Mouse (Mus musculus): ENCODE results near the gene Krtap3-1. TPM values are rescaled to one million over a fixed set of nuclear protein-coding genes. Genes with fewer than 3 reads are reported as not detected.

Krtap3-1 gene
- total and polyA plus RNA-seq, 2 experiments from 2014 or later: not detected

GRCm38 (mm10) chr11:99562580-99562979 is 3.9 kb downstream of the Krtap3-1 start:
- DNase-seq (ENCODE audit: low spot score) (no peak), ATAC-seq (no peak)
- TF ChIP-seq CTCF (IDR thresholded peaks at IDR 0.05; ENCODE audit: low read depth): no peak
- H3K27ac ChIP-seq: no peak overlapping the region
- no peaks in the 10 kb centered on the region for H3K9me3 ChIP-seq (ENCODE audit: low read length)
- H3K36me3 ChIP-seq (ENCODE audit: insufficient read depth, low read length): no peaks in the 10 kb centered on the region
- H3K9ac ChIP-seq (replicated peaks; ENCODE audit: low read length): no peak overlapping the region
- H3K27me3 ChIP-seq (ENCODE audit: insufficient read depth, low read length): no peaks in the 10 kb centered on the region
- H3K4me1 ChIP-seq (ENCODE audit: insufficient read depth, low read length): no peaks in the 10 kb centered on the region
- H3K4me2 ChIP-seq (ENCODE audit: low read depth, low read length): no peak overlapping the region
- WGBS: 83% methylated on average over 6 of the region's 6 CpGs
- H3K4me3 ChIP-seq (ENCODE audit: low read length): no peak overlapping the region

GRCm38 (mm10) chr11:99559366-99559765 is 7.1 kb downstream of the Krtap3-1 start, which contains the start of gene Gm11939:
TSS of gene Gm11939 (minus strand) at chr11:99559466.
- H3K4me3 ChIP-seq (ENCODE audit: low read length): no peak within 1 kb of the TSS
- DNase-seq (ENCODE audit: low spot score) (no peak), ATAC-seq (no peak)
- no peaks in the 10 kb centered on the region for H3K27me3 ChIP-seq (ENCODE audit: insufficient read depth, low read length)
- H3K9ac ChIP-seq (replicated peaks; ENCODE audit: low read length): no peak within 1 kb of the TSS
- no peak within 1 kb of the TSS for H3K27ac ChIP-seq
- WGBS: 90% methylated on average over 9 of the region's 9 CpGs
- no peak within 1 kb of the TSS for H3K4me2 ChIP-seq (ENCODE audit: low read depth, low read length)
- H3K36me3 ChIP-seq (ENCODE audit: insufficient read depth, low read length): no peaks in the 10 kb centered on the region
- H3K9me3 ChIP-seq (ENCODE audit: low read length): no peaks in the 10 kb centered on the region
- TF ChIP-seq CTCF (IDR thresholded peaks at IDR 0.05; ENCODE audit: low read depth): no peak
- no peaks in the 10 kb centered on the region for H3K4me1 ChIP-seq (ENCODE audit: insufficient read depth, low read length)

- TF ChIP-seq CTCF (IDR thresholded peaks at IDR 0.05; ENCODE audit: low read depth): no peak
- DNase-seq (ENCODE audit: low spot score) (no peak), ATAC-seq (no peak)
- H3K4me1 ChIP-seq (ENCODE audit: insufficient read depth, low read length): no peaks in the 10 kb centered on the region
- no peaks in the 10 kb centered on the region for H3K27me3 ChIP-seq (ENCODE audit: insufficient read depth, low read length)
- no peaks in the 10 kb centered on the region for H3K36me3 ChIP-seq (ENCODE audit: insufficient read depth, low read length)
- no peaks in the 10 kb centered on the region for H3K9me3 ChIP-seq (ENCODE audit: low read length)
- WGBS: 85% methylated on average over 3 of the region's 3 CpGs
- no peak overlapping the region for H3K4me3 ChIP-seq (ENCODE audit: low read length)
- no peak overlapping the region for H3K4me2 ChIP-seq (ENCODE audit: low read depth, low read length)
- H3K27ac ChIP-seq: no peak overlapping the region
- H3K9ac ChIP-seq (replicated peaks; ENCODE audit: low read length): no peak overlapping the region
Observed at GRCm38 (mm10) chr11:99557976-99558745, 8.3 kb downstream of the Krtap3-1 start.

GRCm38 (mm10) chr11:99556753-99557152 is 9.7 kb downstream of the Krtap3-1 start, which contains the start of gene Krtap3-2:
TSS of gene Krtap3-2 (minus strand) at chr11:99556853.
- Histone ChIP-seq H3K9me3 (ENCODE audit: low read length) (no peaks in the 10 kb centered on the region), H3K27me3 (ENCODE audit: insufficient read depth, low read length) (no peaks in the 10 kb centered on the region), H3K9ac (replicated peaks; ENCODE audit: low read length) (no peak within 1 kb of the TSS), H3K4me1 (ENCODE audit: insufficient read depth, low read length) (no peaks in the 10 kb centered on the region), H3K4me2 (ENCODE audit: low read depth, low read length) (no peak within 1 kb of the TSS), H3K36me3 (ENCODE audit: insufficient read depth, low read length) (no peaks in the 10 kb centered on the region), H3K27ac (no peak within 1 kb of the TSS), H3K4me3 (ENCODE audit: low read length) (no peak within 1 kb of the TSS)
- DNase-seq (ENCODE audit: low spot score) (no peak), ATAC-seq (no peak)
- no peak for TF ChIP-seq CTCF (IDR thresholded peaks at IDR 0.05; ENCODE audit: low read depth)
- WGBS: 77% methylated on average over 2 of the region's 2 CpGs

- H3K9ac ChIP-seq (replicated peaks; ENCODE audit: low read length): no peak overlapping the region
- DNase-seq (ENCODE audit: low spot score) (no peak), ATAC-seq (no peak)
- TF ChIP-seq CTCF (IDR thresholded peaks at IDR 0.05; ENCODE audit: low read depth): no peak
- no peak overlapping the region for H3K4me2 ChIP-seq (ENCODE audit: low read depth, low read length)
- no peaks in the 10 kb centered on the region for H3K4me1 ChIP-seq (ENCODE audit: insufficient read depth, low read length)
- H3K27ac ChIP-seq: no peak overlapping the region
- H3K4me3 ChIP-seq (ENCODE audit: low read length): no peak overlapping the region
- 89% methylated on average over 2 of the region's 2 CpGs for WGBS
- H3K9me3 ChIP-seq (ENCODE audit: low read length): no peaks in the 10 kb centered on the region
- no peaks in the 10 kb centered on the region for H3K36me3 ChIP-seq (ENCODE audit: insufficient read depth, low read length)
- no peaks in the 10 kb centered on the region for H3K27me3 ChIP-seq (ENCODE audit: insufficient read depth, low read length)
Observed at GRCm38 (mm10) chr11:99556195-99556594, 10.2 kb downstream of the Krtap3-1 start.

- Histone ChIP-seq H3K4me3 (ENCODE audit: low read length) (no peak within 1 kb of the TSS), H3K27me3 (ENCODE audit: insufficient read depth, low read length) (no peaks in the 10 kb centered on the region), H3K9me3 (ENCODE audit: low read length) (no peaks in the 10 kb centered on the region), H3K4me2 (ENCODE audit: low read depth, low read length) (no peak within 1 kb of the TSS), H3K9ac (replicated peaks; ENCODE audit: low read length) (no peak within 1 kb of the TSS), H3K4me1 (ENCODE audit: insufficient read depth, low read length) (no peaks in the 10 kb centered on the region), H3K36me3 (ENCODE audit: insufficient read depth, low read length) (no peaks in the 10 kb centered on the region), H3K27ac (no peak within 1 kb of the TSS)
- WGBS: 75% methylated on average over 4 of the region's 4 CpGs
- DNase-seq (ENCODE audit: low spot score) (no peak), ATAC-seq (no peak)
- no peak for TF ChIP-seq CTCF (IDR thresholded peaks at IDR 0.05; ENCODE audit: low read depth)
Observed at GRCm38 (mm10) chr11:99550765-99551164, 15.7 kb downstream of the Krtap3-1 start, which contains the start of gene Krtap3-3. TSS of gene Krtap3-3 (minus strand) at chr11:99550865.

GRCm38 (mm10) chr11:99547892-99548291 is 18.5 kb downstream of the Krtap3-1 start:
- ATAC-seq (no peak), DNase-seq (ENCODE audit: low spot score) (no peak)
- Histone ChIP-seq H3K4me2 (ENCODE audit: low read depth, low read length) (no peak overlapping the region), H3K36me3 (ENCODE audit: insufficient read depth, low read length) (no peaks in the 10 kb centered on the region), H3K27me3 (ENCODE audit: insufficient read depth, low read length) (no peaks in the 10 kb centered on the region), H3K4me1 (ENCODE audit: insufficient read depth, low read length) (no peaks in the 10 kb centered on the region), H3K9ac (replicated peaks; ENCODE audit: low read length) (no peak overlapping the region), H3K27ac (no peak overlapping the region), H3K9me3 (ENCODE audit: low read length) (no peaks in the 10 kb centered on the region), H3K4me3 (ENCODE audit: low read length) (no peak overlapping the region)
- TF ChIP-seq CTCF (IDR thresholded peaks at IDR 0.05; ENCODE audit: low read depth): no peak

Measured in hindbrain, postnatal 0 days (tissue).